Mouse (Mus musculus) yolk sac, embryonic 10.5 days (tissue): Measurements from ENCODE around the gene Sys1.

Experiments
- DNase-seq: peaks from one replicate; pipeline ENCODE4 v3.0.0-alpha.2; 2017; ENCODE audit warnings: low spot score

The Sys1 gene

GRCm38 (mm10) chr2:164500511-164500910 lies 43.7 kb downstream of the Sys1 start:
- no peak for DNase-seq

GRCm38 (mm10) chr2:164504919-164505318 lies 48.2 kb downstream of the Sys1 start:
- no peak for DNase-seq

- DNase-seq, result peak; percentile 63
Observed at GRCm38 (mm10) chr2:164505619-164506347, 49.0 kb downstream of the Sys1 start.

GRCm38 (mm10) chr2:164507811-164508210 lies 51.0 kb downstream of the Sys1 start:
- no peak for DNase-seq

GRCm38 (mm10) chr2:164510621-164511190 lies 53.9 kb downstream of the Sys1 start:
- peak; percentile 54 for DNase-seq

- DNase-seq, result no peak
Observed at GRCm38 (mm10) chr2:164512121-164512909, 55.6 kb downstream of the Sys1 start.

GRCm38 (mm10) chr2:164513389-164513788 lies 56.6 kb downstream of the Sys1 start:
- DNase-seq, result no peak

GRCm38 (mm10) chr2:164514916-164515315 lies 58.2 kb downstream of the Sys1 start:
- DNase-seq, result peak; percentile 65

GRCm38 (mm10) chr2:164515897-164516296 lies 59.1 kb downstream of the Sys1 start:
- no peak for DNase-seq

GRCm38 (mm10) chr2:164516592-164516991 lies 59.8 kb downstream of the Sys1 start:
- no peak for DNase-seq

- peak; percentile 54 for DNase-seq
Observed at GRCm38 (mm10) chr2:164517485-164518221, 60.9 kb downstream of the Sys1 start.

GRCm38 (mm10) chr2:164518266-164519170 lies 61.8 kb downstream of the Sys1 start:
- DNase-seq, result no peak

GRCm38 (mm10) chr2:164519171-164519526 lies 62.4 kb downstream of the Sys1 start:
- DNase-seq, result no peak

- peak; percentile 48 for DNase-seq
Observed at GRCm38 (mm10) chr2:164520782-164521181, 64.0 kb downstream of the Sys1 start.

- no peak for DNase-seq
Observed at GRCm38 (mm10) chr2:164521841-164522240, 65.1 kb downstream of the Sys1 start.

- no peak for DNase-seq
Observed at GRCm38 (mm10) chr2:164522280-164522679, 65.5 kb downstream of the Sys1 start.

GRCm38 (mm10) chr2:164523301-164523773 lies 66.6 kb downstream of the Sys1 start:
- peak; percentile 22 for DNase-seq

GRCm38 (mm10) chr2:164528557-164528956 lies 71.8 kb downstream of the Sys1 start:
- no peak for DNase-seq
